Mouse (Mus musculus) Patski (cell line): ENCODE results near the gene Tnnt3. TPM values are rescaled to one million over a fixed set of nuclear protein-coding genes. Genes with fewer than 3 reads are reported as not detected.

Experiments used
- ATAC-seq: fragments of 100-300 bp; one replicate; pipeline ENCODE4 v1.8.0; 2021
- CTCF ChIA-PET: fragments of 350-600 bp; sonication (Branson Sonifier 250); formaldehyde crosslinking; loops from one replicate; lab custom pipeline; 2022; ENCODE audit warnings: inconsistent platforms; lab: Charles Lee
- POLR2A ChIA-PET: fragments of 350-600 bp; sonication (Branson Sonifier 250); formaldehyde crosslinking; loops from one replicate; lab custom pipeline; 2022; ENCODE audit warnings: antibody characterized with exemption, inconsistent platforms; lab: Charles Lee
- DNase-seq: peaks from one replicate; pipeline ENCODE4 v3.0.0-alpha.2; 2011; ENCODE audit warnings: low read depth, low spot score
- H3K27me3 ChIP-seq: fragments of 371-371 bp; one replicate; pipeline ENCODE4 v1.5.1; 2021
- CTCF ChIP-seq: fragments of 100-300 bp; IDR thresholded peaks from one replicate; pipeline ENCODE4 v1.5.1; 2021
- in situ Hi-C: fragments of 300-500 bp; cut with MboI; formaldehyde crosslinking; loops from 3 replicates; pipeline ENCODE4 v1.11.1; 2018; ENCODE audit warnings: low pct_unique_long_range_greater_than_20kb, mixed read lengths
- polyA plus RNA-seq: library from polyadenylated mRNA; unstranded; gene quantifications from one replicate; pipeline ENCODE4 v1.2.3, GENCODE M21; 2021

Gene Tnnt3
- polyA plus RNA-seq, 1 experiment from 2014 or later: 0.22 TPM

- H3K27me3 ChIP-seq: no peaks in the 10 kb centered on the region
Observed at GRCm38 (mm10) chr7:142549941-142550763, 51.5 kb downstream of the Tnnt3 start.

GRCm38 (mm10) chr7:142550935-142551373 lies 52.3 kb downstream of the Tnnt3 start:
- in situ Hi-C loops: no loop called here
- CTCF ChIA-PET: interaction anchor here (1.1 to 2.1 kb wide), 3 partner anchors 13 to 54 kb away, joined by 3 to 7 read pairs (median 3); no protein-coding TSS in a partner anchor
- DNase-seq (no peak), ATAC-seq (no peak)
- H3K27me3 ChIP-seq: no peaks in the 10 kb centered on the region
- POLR2A ChIA-PET: no interaction called here
- TF ChIP-seq CTCF: no peak

More at GRCm38 (mm10) chr7:142549941-142550763, 51.5 kb downstream of the Tnnt3 start:
- POLR2A ChIA-PET: no interaction called here
- in situ Hi-C loops: no loop called here
- DNase-seq (no peak), ATAC-seq (no peak)
- CTCF ChIA-PET: interaction anchor here (0.9 to 2.1 kb wide), 2 partner anchors 12 to 15 kb away, joined by 3 to 7 read pairs; no protein-coding TSS in a partner anchor
- no peak for TF ChIP-seq CTCF

- in situ Hi-C loops: no loop called here
- CTCF ChIA-PET: interaction anchor here (1.1 to 1.6 kb wide), 2 partner anchors 28 to 54 kb away, joined by 3 read pairs; no protein-coding TSS in a partner anchor
- ATAC-seq (no peak), DNase-seq (no peak)
- H3K27me3 ChIP-seq: no peaks in the 10 kb centered on the region
- POLR2A ChIA-PET: no interaction called here
- no peak for TF ChIP-seq CTCF
Observed at GRCm38 (mm10) chr7:142551691-142552090, 53.1 kb downstream of the Tnnt3 start.

GRCm38 (mm10) chr7:142552591-142553416 lies 54.2 kb downstream of the Tnnt3 start:
- no peak for TF ChIP-seq CTCF
- ChIA-PET CTCF (interaction anchor here (0.6 to 0.9 kb wide), 2 partner anchors 14 to 57 kb away, joined by 3 to 4 read pairs; no protein-coding TSS in a partner anchor), POLR2A (interaction anchor here (1.5 kb wide), 1 partner anchor 17 kb away, joined by 4 read pairs; no protein-coding TSS in a partner anchor)
- in situ Hi-C loops: no loop called here
- ATAC-seq (no peak), DNase-seq (no peak)
- no peaks in the 10 kb centered on the region for H3K27me3 ChIP-seq

- POLR2A ChIA-PET: interaction anchor here (1.5 kb wide), 1 partner anchor 16 kb away, joined by 4 read pairs; no protein-coding TSS in a partner anchor
- no peak for TF ChIP-seq CTCF
- ATAC-seq (no peak), DNase-seq (no peak)
- H3K27me3 ChIP-seq: peaks cover 4% of the 10 kb centered on the region
- CTCF ChIA-PET: interaction anchor here (0.9 to 1.0 kb wide), 2 partner anchors 16 to 56 kb away, joined by 3 to 4 read pairs; no protein-coding TSS in a partner anchor
- in situ Hi-C loops: no loop called here
Observed at GRCm38 (mm10) chr7:142553417-142554335, 55.0 kb downstream of the Tnnt3 start.

GRCm38 (mm10) chr7:142554625-142555024 lies 56.0 kb downstream of the Tnnt3 start:
- CTCF ChIA-PET: interaction anchor here (1.0 kb wide), 1 partner anchor 17 kb away, joined by 3 read pairs; no protein-coding TSS in a partner anchor
- no peak for TF ChIP-seq CTCF
- ATAC-seq: no peak

GRCm38 (mm10) chr7:142555366-142556088 lies 56.9 kb downstream of the Tnnt3 start:
- POLR2A ChIA-PET: no interaction called here
- no peak for TF ChIP-seq CTCF
- H3K27me3 ChIP-seq: peaks cover 4% of the 10 kb centered on the region
- ATAC-seq: no peak
- DNase-seq: no peak
- CTCF ChIA-PET: no interaction called here
- in situ Hi-C loops: no loop called here

More at GRCm38 (mm10) chr7:142554625-142555024, 56.0 kb downstream of the Tnnt3 start:
- in situ Hi-C loops: no loop called here
- DNase-seq: no peak
- POLR2A ChIA-PET: interaction anchor here (1.5 kb wide), 1 partner anchor 15 kb away, joined by 4 read pairs; no protein-coding TSS in a partner anchor
- H3K27me3 ChIP-seq: peaks cover 4% of the 10 kb centered on the region

GRCm38 (mm10) chr7:142556089-142556476 lies 57.4 kb downstream of the Tnnt3 start:
- H3K27me3 ChIP-seq: peaks cover 4% of the 10 kb centered on the region
- ATAC-seq: no peak
- ChIA-PET POLR2A (no interaction called here), CTCF (no interaction called here)
- TF ChIP-seq CTCF: no peak
- DNase-seq: no peak
- in situ Hi-C loops: no loop called here

GRCm38 (mm10) chr7:142557696-142558095 lies 59.1 kb downstream of the Tnnt3 start:
- DNase-seq (no peak), ATAC-seq (no peak)
- CTCF ChIA-PET: no interaction called here
- in situ Hi-C loops: no loop called here
- TF ChIP-seq CTCF: no peak
- H3K27me3 ChIP-seq: peaks cover 4% of the 10 kb centered on the region
- POLR2A ChIA-PET: no interaction called here
